9 mouse cellular contexts compared by ENCODE assay signal in the genomic region with DNA sequence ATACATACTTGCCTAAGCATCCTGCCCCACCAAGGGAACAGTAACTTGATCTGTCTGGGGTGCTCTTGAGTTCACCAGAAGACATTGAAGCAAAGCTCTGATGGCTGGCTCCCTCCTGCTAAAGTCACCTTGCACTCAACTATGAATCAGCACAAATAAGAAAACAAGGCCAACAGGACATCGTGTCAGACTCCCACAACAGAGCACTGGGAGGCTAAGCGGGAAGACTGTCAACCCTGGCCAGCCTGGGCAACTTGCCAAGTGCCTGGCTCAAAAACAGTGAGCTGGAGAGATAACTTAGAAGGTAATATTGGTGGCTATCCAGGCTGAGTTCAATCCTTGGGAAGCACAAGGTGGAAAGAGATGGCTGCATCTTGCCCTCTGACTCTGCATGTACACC. TPM values are rescaled to one million over a fixed set of nuclear protein-coding genes. Genes with fewer than 3 reads are reported as not detected.
DNase-seq lines count a peak whose midpoint lies in the region; ATAC-seq lines count a peak whose summit lies in the region.
"Had no signal": no experiment of that assay in that cellular context is flagged by ENCODE, and none has a peak within 500 bp of the region (broad histone marks: within the 10 kb centered on the region; RNA-seq: fewer than 3 reads in every experiment).

No protein-coding gene starts in this region.

- peaks cover 3% of the 10 kb centered on the region; the same call in 1 of the 2 replicates for H3K4me1 ChIP-seq in liver, embryonic 16.5 days (ENCODE audit: control insufficient read depth, low read depth, low read length)
- H3K4me1 ChIP-seq in forebrain, embryonic 15.5 days, result no peaks in the 10 kb centered on the region
- H3K4me1 ChIP-seq: neural tube, embryonic 13.5 days had no signal

- WGBS in liver, embryonic 16.5 days (ENCODE audit: insufficient replicate concordance), result 16% methylated on average over 2 of the region's 2 CpGs
- 20% methylated on average over 2 of the region's 2 CpGs for WGBS in forebrain, embryonic 15.5 days

- peak; percentile 29 for DNase-seq in gastrocnemius, adult 18-20 months (ENCODE audit: low spot score)
- no peak for DNase-seq in gastrocnemius, postnatal 25 days
- DNase-seq in ES-CJ7 (ENCODE audit: low read depth, low spot score), result peak; percentile 49
- no peak for DNase-seq in embryo, embryonic 10.5 days (ENCODE audit: low spot score)
- no peak for DNase-seq in right cerebral cortex, adult 18-20 months

- no peak overlapping the region for H3K4me3 ChIP-seq in liver, embryonic 16.5 days (ENCODE audit: low read depth, low read length)
- no peak overlapping the region for H3K4me3 ChIP-seq in forebrain, embryonic 15.5 days
- H3K4me3 ChIP-seq: neural tube, embryonic 13.5 days had no signal

- ATAC-seq in erythroblast, adult 5-6 weeks (replicated peaks; ENCODE audit: low FRiP score, poor library complexity, severe bottlenecking), result peak; percentile 86
- ATAC-seq in liver, embryonic 16.5 days (ENCODE audit: low read depth), result peak; percentile 32; the same call in 1 of the 2 replicates
- ATAC-seq in forebrain, embryonic 15.5 days (replicated peaks), result no peak

- H3K27ac ChIP-seq in liver, embryonic 16.5 days (ENCODE audit: low read length), result no peak overlapping the region
- H3K27ac ChIP-seq in forebrain, embryonic 15.5 days (replicated peaks), result no peak overlapping the region
- H3K27ac ChIP-seq: neural tube, embryonic 13.5 days had no signal

- no peak overlapping the region for H3K9ac ChIP-seq in liver, embryonic 16.5 days (ENCODE audit: low read depth, low read length)
- no peak overlapping the region for H3K9ac ChIP-seq in forebrain, embryonic 15.5 days (replicated peaks)
- H3K9ac ChIP-seq: neural tube, embryonic 13.5 days had no signal

- no peaks in the 10 kb centered on the region for H3K27me3 ChIP-seq in liver, embryonic 16.5 days (ENCODE audit: control insufficient read depth, insufficient read depth, low read depth, low read length)
- H3K27me3 ChIP-seq in forebrain, embryonic 15.5 days, result no peaks in the 10 kb centered on the region
- H3K27me3 ChIP-seq: neural tube, embryonic 13.5 days had no signal

- H3K4me2 ChIP-seq in liver, embryonic 16.5 days (ENCODE audit: low read depth, low read length), result no peak overlapping the region
- H3K4me2 ChIP-seq in forebrain, embryonic 15.5 days (replicated peaks), result no peak overlapping the region
- H3K4me2 ChIP-seq: neural tube, embryonic 13.5 days had no signal

- H3K9me3 ChIP-seq in liver, embryonic 16.5 days (replicated peaks; ENCODE audit: control insufficient read depth, low read length), result no peaks in the 10 kb centered on the region
- no peaks in the 10 kb centered on the region for H3K9me3 ChIP-seq in forebrain, embryonic 15.5 days
- H3K9me3 ChIP-seq: neural tube, embryonic 13.5 days had no signal

- H3K36me3 ChIP-seq in liver, embryonic 16.5 days (ENCODE audit: control insufficient read depth, insufficient read depth), result no peaks in the 10 kb centered on the region
- H3K36me3 ChIP-seq in forebrain, embryonic 15.5 days, result no peaks in the 10 kb centered on the region
- H3K36me3 ChIP-seq: neural tube, embryonic 13.5 days had no signal

RNA-seq across cellular contexts. Expression of a gene that starts 8.7 kb away (rescaled TPM):
- total RNA-seq in gastrocnemius, adult 18-20 months (2021), result 1 to 10 TPM; 3.5 to 4.7 TPM
- total RNA-seq in gastrocnemius, postnatal 25 days (2021), result 1 to 10 TPM; 2.1 to 2.5 TPM
- total RNA-seq in erythroblast, adult 5-6 weeks (2015; ENCODE audit: low replicate concordance), result not detected in 2 replicates
- 0.77 TPM in 1 of 2 replicates, not detected in the other for total RNA-seq in erythroblast, adult 5-6 weeks (2017; ENCODE audit: low replicate concordance)
- polyA plus RNA-seq in liver, embryonic 16.5 days (2015; fragmentation: Nextera tagmentation; extraction: Ambion mirVana), result 0.54 and 0.74 TPM in 2 replicates
- 0.92 TPM in 2 replicates for polyA plus RNA-seq in forebrain, embryonic 15.5 days (2015; fragmentation: Nextera tagmentation; extraction: Ambion mirVana)

RNA-seq across cellular contexts. Expression of a gene that starts 8.7 kb away (rescaled TPM):
- total RNA-seq in gastrocnemius, adult 18-20 months (2021), result 1 to 10 TPM; 3.5 to 4.2 TPM
- 1 to 10 TPM; 2.9 to 3.2 TPM for total RNA-seq in gastrocnemius, postnatal 25 days (2021)
- total RNA-seq in erythroblast, adult 5-6 weeks (2015; ENCODE audit: low replicate concordance), result 0.38 and 0.63 TPM in 2 replicates
- total RNA-seq in erythroblast, adult 5-6 weeks (2017; ENCODE audit: low replicate concordance), result 0.60 and 2.4 TPM in 2 replicates
- polyA plus RNA-seq in liver, embryonic 16.5 days (2015; fragmentation: Nextera tagmentation; extraction: Ambion mirVana), result 3.4 and 3.5 TPM in 2 replicates
- polyA plus RNA-seq in forebrain, embryonic 15.5 days (2015; fragmentation: Nextera tagmentation; extraction: Ambion mirVana), result 22.2 and 23.1 TPM in 2 replicates

RNA-seq across cellular contexts. Expression of a gene that starts 13.7 kb away (rescaled TPM):
- total RNA-seq in gastrocnemius, adult 18-20 months (2021), result 10 to 100 TPM; 21.9 to 22.5 TPM
- 10 to 100 TPM; 22.7 to 23.9 TPM for total RNA-seq in gastrocnemius, postnatal 25 days (2021)
- total RNA-seq in erythroblast, adult 5-6 weeks (2015; ENCODE audit: low replicate concordance), result 59.4 and 72.1 TPM in 2 replicates
- 51.5 and 52.3 TPM in 2 replicates for total RNA-seq in erythroblast, adult 5-6 weeks (2017; ENCODE audit: low replicate concordance)
- polyA plus RNA-seq in liver, embryonic 16.5 days (2015; fragmentation: Nextera tagmentation; extraction: Ambion mirVana), result 19.2 and 20.0 TPM in 2 replicates
- 62.3 and 63.1 TPM in 2 replicates for polyA plus RNA-seq in forebrain, embryonic 15.5 days (2015; fragmentation: Nextera tagmentation; extraction: Ambion mirVana)

RNA-seq across cellular contexts. Expression of a gene that starts 40.1 kb away (rescaled TPM):
- total RNA-seq in gastrocnemius, adult 18-20 months (2021), result 10 to 100 TPM; 21.2 to 22.6 TPM
- 10 to 100 TPM; 21.1 to 26.0 TPM for total RNA-seq in gastrocnemius, postnatal 25 days (2021)
- 25.7 and 29.0 TPM in 2 replicates for total RNA-seq in erythroblast, adult 5-6 weeks (2015; ENCODE audit: low replicate concordance)
- 6.0 and 7.7 TPM in 2 replicates for total RNA-seq in erythroblast, adult 5-6 weeks (2017; ENCODE audit: low replicate concordance)
- 16.2 and 23.1 TPM in 2 replicates for polyA plus RNA-seq in liver, embryonic 16.5 days (2015; fragmentation: Nextera tagmentation; extraction: Ambion mirVana)
- 46.8 and 52.7 TPM in 2 replicates for polyA plus RNA-seq in forebrain, embryonic 15.5 days (2015; fragmentation: Nextera tagmentation; extraction: Ambion mirVana)

RNA-seq across cellular contexts. Expression of a gene that starts 57.5 kb away (rescaled TPM):
- total RNA-seq in gastrocnemius, adult 18-20 months (2021), result 10 to 100 TPM; 48.0 to 51.1 TPM
- total RNA-seq in gastrocnemius, postnatal 25 days (2021), result 10 to 100 TPM; 36.6 to 43.0 TPM
- 11.3 and 11.9 TPM in 2 replicates for total RNA-seq in erythroblast, adult 5-6 weeks (2015; ENCODE audit: low replicate concordance)
- 18.8 and 21.6 TPM in 2 replicates for total RNA-seq in erythroblast, adult 5-6 weeks (2017; ENCODE audit: low replicate concordance)
- 3.0 and 3.5 TPM in 2 replicates for polyA plus RNA-seq in liver, embryonic 16.5 days (2015; fragmentation: Nextera tagmentation; extraction: Ambion mirVana)
- 13.8 and 14.7 TPM in 2 replicates for polyA plus RNA-seq in forebrain, embryonic 15.5 days (2015; fragmentation: Nextera tagmentation; extraction: Ambion mirVana)

Comparison
In these comparisons a context has a peak if more than half of its experiments do, and no peak if none do; other contexts are left out.
1. DNase-seq: peak in gastrocnemius, adult 18-20 months (single experiment) and ES-CJ7 (single experiment); none in gastrocnemius, postnatal 25 days (single experiment), embryo, embryonic 10.5 days (single experiment) and right cerebral cortex, adult 18-20 months (single experiment).